Mouse (Mus musculus) skeletal muscle tissue, adult 2 months (tissue): Measurements from ENCODE around the gene Lst1.

ENCODE experiments used
- DNase-seq: peaks from one replicate; pipeline ENCODE4 v3.0.0-alpha.2; 2012; ENCODE audit warnings: low read depth, low spot score

Lst1 gene

DNA sequence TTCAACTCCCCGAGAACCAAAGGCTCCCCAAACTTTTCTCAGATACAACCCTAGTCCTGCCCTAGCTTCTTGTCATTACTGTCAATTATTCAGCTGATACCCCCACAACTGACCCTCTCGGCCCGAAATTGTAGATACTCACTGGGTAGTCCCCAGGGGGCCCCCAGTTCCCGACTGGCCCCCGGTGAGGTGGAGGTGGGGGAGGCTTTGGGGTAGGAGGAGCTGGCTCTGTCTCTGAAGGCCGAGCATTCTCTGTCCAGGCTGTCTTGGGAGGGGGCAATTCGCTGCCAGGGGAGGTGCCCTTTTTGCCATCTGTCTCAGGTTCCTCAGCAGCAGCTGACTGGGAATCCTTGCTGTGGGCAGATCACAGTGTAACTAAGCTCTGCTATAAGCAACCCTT is 28.6 kb downstream of the Lst1 start:
- no peak for DNase-seq

- DNase-seq = no peak
These were observed 29.2 kb downstream of the Lst1 start for GRCm38 (mm10) chr17:35158850-35159593.

GRCm38 (mm10) chr17:35157661-35158175 is 30.5 kb downstream of the Lst1 start:
- DNase-seq = no peak

- no peak for DNase-seq
These were observed 31.0 kb downstream of the Lst1 start for GRCm38 (mm10) chr17:35157254-35157653.

DNA sequence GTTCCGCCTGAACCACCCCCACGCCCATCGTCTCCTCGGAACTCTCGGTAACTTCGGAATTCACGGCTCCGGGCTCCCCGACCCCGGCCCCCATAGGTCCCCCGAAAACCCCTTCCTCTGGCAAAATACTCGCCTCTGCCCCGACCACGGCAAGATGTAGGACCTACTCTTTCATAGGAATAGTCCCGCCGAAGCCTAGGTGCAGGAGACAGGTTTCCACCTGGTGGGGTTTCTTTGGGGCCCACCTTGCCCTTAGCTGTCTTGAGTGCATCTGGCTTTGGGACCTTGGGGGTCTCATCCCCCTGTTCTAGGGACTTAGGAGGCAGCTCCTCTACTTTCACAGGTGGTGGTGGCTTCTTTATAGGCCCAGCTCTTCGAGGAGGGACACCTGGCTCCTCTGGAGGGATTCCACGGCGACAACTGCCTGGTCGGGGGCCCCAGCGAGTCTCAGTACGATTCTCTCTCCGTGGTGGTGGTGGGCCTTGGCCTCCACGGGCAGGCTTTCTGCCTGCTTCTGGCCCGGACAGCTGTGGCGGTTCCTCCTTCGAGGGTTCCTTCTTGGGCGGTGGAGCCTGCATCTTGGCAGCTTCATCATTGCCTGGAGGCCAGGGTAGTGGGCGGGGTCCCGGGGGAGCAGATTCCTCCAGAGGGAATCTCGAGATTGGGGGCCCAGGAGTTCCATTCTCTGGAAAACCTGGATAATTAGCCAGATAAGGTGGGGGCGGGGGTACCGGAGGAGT is 31.6 kb downstream of the Lst1 start:
- DNase-seq = no peak

DNA sequence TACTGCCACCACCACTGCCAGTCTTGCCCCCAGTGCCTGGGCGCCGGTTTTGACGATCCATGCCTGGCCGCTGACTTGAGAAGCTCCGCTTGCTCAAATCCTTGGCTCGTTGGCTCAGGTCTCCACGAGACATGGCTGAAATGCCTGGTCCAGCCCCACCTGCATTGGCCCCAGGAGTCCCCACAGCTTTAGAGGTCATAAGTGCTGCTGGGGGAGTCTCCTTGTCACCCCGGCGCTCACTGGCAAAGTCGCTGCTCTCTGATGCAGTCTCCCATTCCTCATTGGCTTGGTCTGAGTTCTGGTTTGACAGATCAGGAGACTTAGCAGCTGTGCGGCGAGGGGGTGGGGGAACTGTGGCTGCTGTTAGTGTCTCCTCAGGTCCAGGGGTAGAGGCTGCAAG is 32.8 kb downstream of the Lst1 start:
- no peak for DNase-seq

GRCm38 (mm10) chr17:35154616-35155015 is 33.6 kb downstream of the Lst1 start:
- no peak for DNase-seq

DNA sequence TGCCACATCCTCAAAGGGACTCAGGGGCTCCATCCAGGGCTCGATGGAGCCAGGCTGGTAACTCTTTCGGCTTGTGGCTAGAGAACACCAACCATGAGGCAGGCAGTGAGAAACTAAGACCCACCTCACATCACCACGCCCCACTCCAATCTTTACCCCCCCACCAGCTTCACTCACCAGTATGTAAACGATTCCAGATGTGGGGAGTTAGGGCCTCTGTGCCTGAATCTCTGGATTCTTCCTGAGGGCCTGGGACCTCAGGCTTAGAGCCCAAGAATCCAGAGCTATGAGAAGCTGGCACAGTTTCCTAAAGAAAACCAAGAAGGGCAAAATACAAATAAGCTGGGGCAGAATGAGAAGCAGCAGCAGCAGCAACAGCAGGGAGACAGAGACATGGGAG is 34.3 kb downstream of the Lst1 start:
- no peak for DNase-seq

GRCm38 (mm10) chr17:35153077-35153476 is 35.2 kb downstream of the Lst1 start:
- DNase-seq = no peak

- DNase-seq = no peak
These were observed 36.1 kb downstream of the Lst1 start for GRCm38 (mm10) chr17:35152121-35152520.

GRCm38 (mm10) chr17:35147922-35148639 is 40.2 kb downstream of the Lst1 start:
- DNase-seq = no peak

DNA sequence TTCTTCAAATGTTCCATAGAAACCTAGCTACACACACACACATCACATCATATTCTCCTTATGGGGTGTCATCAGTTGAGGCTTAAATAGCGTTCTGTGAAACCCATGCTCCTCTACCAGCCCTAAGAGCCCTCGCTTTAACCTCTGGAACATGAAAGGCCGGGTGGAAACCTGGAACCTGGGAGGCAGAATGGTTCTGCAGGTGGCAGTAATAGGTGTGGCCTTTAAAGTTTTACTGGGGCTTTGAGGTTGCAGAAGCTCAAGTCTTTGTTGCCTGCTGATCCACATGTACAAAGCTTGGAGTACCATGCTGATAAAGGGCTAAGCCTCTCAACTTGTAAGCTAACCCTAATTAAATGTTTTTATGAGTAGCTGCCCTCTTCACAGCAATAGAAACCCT is 40.9 kb downstream of the Lst1 start:
- DNase-seq = no peak

GRCm38 (mm10) chr17:35146139-35146538 is 42.1 kb downstream of the Lst1 start:
- DNase-seq = no peak

DNA sequence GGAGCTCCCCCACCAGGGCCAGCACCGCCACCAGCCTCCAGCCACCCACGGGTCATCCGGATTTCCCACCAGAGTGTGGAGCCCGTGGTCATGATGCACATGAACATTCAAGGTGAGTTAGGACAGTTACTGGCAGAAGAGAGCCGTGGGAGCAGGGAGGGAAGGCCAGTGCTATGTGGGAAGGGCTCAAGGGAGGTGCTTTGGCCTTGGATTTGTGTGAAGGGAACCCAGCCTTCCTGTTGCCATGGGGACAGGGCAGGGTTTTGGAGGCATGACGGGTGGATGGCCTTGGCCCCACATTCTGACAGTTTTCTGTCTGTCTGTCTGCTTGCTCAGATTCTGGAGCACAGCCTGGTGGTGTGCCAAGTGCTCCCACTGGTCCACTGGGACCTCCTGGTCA is 46.3 kb downstream of the Lst1 start:
- no peak for DNase-seq

DNA sequence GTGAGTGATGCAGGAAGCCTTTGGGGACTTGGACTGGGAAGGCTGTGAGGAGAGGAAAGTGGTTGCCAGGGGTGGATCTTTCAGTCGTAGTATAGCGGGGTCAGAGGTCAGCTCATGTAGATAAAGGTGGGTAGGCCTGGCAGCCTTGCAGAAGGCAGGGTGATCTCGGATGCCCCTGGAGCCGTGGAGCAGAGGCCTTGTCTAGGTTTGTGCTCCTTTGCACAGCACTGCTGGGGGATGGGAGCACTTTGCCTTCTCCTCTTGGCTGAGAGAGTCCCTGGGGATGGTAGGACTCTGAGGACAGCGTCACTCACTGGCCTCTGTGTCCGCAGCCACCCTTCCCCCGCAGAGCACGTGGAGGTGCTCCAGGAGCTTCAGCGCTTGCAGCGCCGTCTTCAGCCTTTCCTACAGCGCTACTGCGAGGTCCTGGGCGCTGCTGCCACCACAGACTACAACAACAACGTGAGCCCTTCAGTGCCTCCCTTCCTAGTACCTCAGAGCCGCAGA is 47.7 kb downstream of the Lst1 start:
- no peak for DNase-seq

GRCm38 (mm10) chr17:35139269-35139668 is 49.0 kb downstream of the Lst1 start:
- DNase-seq = no peak

DNA sequence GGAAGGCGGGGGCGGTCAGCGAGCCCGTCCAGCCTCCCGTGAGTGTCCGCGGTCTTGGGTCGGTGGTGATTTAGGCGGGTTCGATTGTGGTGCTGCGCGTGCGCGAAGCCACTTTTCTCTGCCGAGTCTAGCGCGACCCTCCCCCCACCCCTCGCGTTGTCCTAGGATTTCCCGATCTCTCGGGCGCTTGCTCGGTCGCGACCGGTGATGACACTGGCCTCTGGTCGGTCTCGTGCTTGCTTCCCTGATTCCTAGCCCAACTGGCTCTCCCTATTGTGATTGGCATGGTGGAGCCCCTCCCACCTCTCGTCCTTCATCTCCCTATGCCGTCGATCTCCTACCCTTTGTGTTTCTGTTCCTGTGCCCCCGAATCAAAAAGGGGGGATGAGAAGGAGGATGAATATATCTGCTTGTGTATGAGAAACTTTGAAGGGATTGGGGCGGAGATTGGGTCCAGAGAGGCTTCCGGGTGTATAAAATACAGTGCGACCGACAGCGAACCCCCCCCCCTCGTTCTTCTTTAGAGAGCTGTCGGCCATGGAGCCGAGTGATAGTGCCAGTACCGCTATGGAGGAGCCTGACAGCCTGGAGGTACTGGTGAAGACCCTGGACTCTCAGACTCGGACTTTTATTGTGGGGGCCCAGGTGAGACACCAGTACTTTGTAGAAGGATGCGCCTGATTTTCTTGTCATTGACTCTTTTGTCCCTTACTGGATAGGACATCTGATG is 52.5 kb downstream of the Lst1 start:
- DNase-seq = no peak
